Mouse (Mus musculus): ENCODE measurements at regions not wholly inside any gene's neighbourhood (a gene's known extent, or its start where the extent isn't known, plus 50 kb on each side); places are given as distances from the start of the nearest gene placed in this dataset.

GRCm38 (mm10) chr13:25647711-25648429, 377.6 kb upstream of the Nrsn1 start:
- TF ChIP-seq MAX (IDR thresholded peaks at IDR 0.05; ENCODE audit: low read depth) (no peak), POLR2A (IDR thresholded peaks at IDR 0.05; ENCODE audit: insufficient read length, low read depth) (no peak), CEBPB (IDR thresholded peaks at IDR 0.05; ENCODE audit: insufficient read depth, poor library complexity, severe bottlenecking) (no peak), MYOD1 (IDR thresholded peaks at IDR 0.05; ENCODE audit: control insufficient read depth in 1 of 3, insufficient read length in 2 of 3, low read depth in 2 of 3) (no peak), REST (IDR thresholded peaks at IDR 0.05; ENCODE audit: insufficient read depth, insufficient read length) (no peak), POLR2AphosphoS2 (IDR thresholded peaks at IDR 0.05; ENCODE audit: insufficient read length, low read depth) (no peak)

Measured in myocyte (in vitro differentiated cells).